Mouse (Mus musculus) left cerebral cortex, postnatal 4 days (tissue): Measurements from ENCODE around the gene Vmn1r79. TPM values are rescaled to one million over a fixed set of nuclear protein-coding genes. Genes with fewer than 3 reads are reported as not detected.
"Not testable (repeated sequence)": the region's sequence is repeated elsewhere in the genome, so short reads cannot be mapped to it uniquely, and the experiment has no call there.

Experiments used
- DNase-seq: peaks from one replicate; pipeline ENCODE4 v3.0.0-alpha.2; 2022
- intact Hi-C: fragments of 180-260 bp; cut with DNase I; formaldehyde crosslinking; loops from one replicate; pipeline ENCODE4 v1.15.1; 2025
- total RNA-seq, 2 experiments: library from RNA; stranded (reverse); gene quantifications; 2 replicates each; pipeline ENCODE4 v1.2.3; 2021

The Vmn1r79 gene
- total RNA-seq, result not detected

DNA sequence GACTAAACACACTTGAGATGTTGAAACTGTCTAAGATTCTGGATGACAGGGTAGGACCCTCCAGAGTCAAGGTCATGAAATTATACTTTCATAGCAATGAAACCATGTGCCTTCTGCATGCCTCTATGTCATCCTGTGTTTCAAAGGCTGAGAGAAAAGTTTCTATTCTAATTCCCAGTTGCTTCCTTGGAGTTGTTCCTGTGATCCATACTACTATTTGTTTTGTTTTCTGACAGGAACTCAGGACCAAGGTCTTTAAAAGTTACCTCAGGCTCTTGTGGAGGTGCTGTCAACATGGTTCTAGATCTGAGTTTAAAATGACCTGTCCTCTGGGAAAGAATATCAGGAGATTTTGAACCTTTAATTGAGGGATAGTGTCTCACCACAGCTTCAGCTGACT lies at the start of gene Vmn1r79:
Gene Vmn1r79, plus strand, starts transcription at position 301 of the 400 bp plus-strand sequence.
- intact Hi-C loops, DNase-seq: not testable (repeated sequence)

DNA sequence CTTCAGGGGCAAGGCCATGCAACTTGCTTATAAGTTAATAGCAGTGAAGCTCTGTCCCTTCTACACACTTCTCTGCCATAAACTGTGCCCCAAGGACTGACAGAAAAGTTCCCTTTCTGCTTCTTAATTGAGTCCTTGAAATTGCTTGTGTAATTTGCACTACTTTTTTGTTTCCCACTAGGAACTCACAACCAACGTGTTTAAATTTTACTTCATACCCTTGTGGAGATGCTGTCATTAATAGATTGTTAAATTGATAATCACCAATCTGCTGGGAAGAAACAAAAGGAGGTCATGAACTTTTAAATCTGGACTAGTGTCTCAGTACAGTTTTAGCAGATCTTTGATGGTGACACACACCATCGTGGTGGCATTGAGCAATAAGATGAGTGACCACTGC lies 21.1 kb upstream of the Vmn1r79 start, which contains the start of gene Vmn1r78:
Gene Vmn1r78, plus strand, starts transcription at position 301 of the 400 bp plus-strand sequence.
- DNase-seq, result no peak
- intact Hi-C loops, result no loop called here

DNA sequence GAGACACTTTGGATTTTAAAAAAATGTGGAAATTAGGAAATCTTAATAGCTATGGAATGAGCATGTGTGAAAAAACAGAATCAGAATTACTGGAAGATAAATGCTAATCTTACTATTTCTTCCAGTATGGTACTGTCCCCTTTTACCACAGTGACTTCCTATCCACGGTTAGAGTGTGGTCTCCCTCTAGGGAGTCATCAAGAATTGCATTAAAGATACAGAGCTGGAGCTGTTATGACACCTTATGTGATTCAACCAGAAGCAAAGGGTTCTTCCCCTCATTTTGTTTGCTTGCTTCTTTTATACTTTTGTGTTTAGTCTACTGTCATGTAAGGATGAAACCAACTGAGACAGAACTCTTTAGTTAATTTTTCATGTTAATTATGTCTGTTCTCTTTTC lies 14.6 kb upstream of the Vmn1r79 start:
- intact Hi-C loops, DNase-seq: not testable (repeated sequence)

DNA sequence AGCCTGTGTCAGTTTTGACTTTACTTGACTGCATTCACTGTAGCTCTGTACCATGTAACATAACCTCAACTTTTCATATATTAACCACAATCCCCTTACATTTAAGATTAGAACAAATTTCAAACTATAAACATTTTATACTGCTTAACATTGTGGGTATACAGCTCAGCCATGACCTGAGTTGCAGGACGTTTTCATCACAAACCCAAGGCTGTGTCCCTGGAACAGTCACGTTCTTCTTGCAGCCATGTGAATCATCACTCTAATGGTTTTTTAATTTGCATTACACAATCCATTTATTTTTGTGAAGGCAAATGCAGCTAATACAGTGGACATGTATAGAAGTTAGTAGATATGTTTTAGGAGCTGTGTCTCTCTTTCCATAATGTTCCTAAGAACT lies 1.8 kb downstream of the Vmn1r79 start:
- DNase-seq, intact Hi-C loops: not testable (repeated sequence)

DNA sequence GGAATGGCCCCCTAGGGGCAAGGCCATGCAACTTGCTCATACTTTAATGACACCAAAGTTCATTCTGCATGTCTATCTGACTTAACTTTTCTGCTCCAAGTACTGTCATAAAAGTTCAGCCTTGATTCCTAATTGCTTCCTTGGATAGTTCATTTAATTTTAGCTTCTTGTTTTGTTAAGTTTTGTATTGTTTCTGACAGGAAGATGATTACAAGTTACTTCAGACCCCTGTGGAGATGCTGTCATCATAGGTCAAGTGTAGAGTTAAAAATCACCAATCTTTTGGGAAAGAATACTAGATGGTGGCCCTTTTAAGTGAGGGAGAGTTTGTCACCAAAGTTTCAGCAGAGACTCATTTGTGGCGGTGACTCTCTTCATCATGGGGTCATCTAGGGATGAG lies 17.9 kb downstream of the Vmn1r79 start, which contains the start of gene Vmn1r80:
Gene Vmn1r80, plus strand, starts transcription at position 301 of the 400 bp plus-strand sequence.
- intact Hi-C loops, result no loop called here
- no peak for DNase-seq

DNA sequence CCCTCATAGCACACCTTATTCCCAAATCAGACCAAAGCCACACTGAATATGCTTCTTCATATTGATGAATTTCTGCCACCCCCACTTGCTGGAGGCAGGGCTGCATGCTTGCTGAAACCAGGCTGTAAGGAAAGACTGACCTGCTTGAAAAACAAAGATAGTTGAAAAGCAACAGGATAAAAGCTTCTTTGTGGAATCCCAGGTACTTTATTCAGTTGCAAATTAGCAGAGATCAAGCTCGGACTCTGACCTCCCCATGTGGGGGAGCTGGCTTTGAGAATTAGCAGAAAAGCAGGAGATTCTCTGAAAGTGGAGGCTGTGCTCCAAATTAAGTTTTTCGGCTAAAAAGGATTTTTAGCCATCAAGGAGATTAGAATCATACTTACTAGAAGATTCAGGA lies 33.1 kb downstream of the Vmn1r79 start:
- DNase-seq, result no peak
- intact Hi-C loops, result no loop called here

Other genes starting within 250 kb of the Vmn1r79 start
- gene Vmn1r76, start 233.1 kb upstream of the Vmn1r79 start, total RNA-seq, result not detected
- not detected for gene Vmn1r77, start 134.5 kb upstream of the Vmn1r79 start, total RNA-seq
- gene Vmn1r78, start 21.0 kb upstream of the Vmn1r79 start, total RNA-seq, result not detected
- not detected for gene Vmn1r80, start 18.0 kb downstream of the Vmn1r79 start, total RNA-seq
- gene Vmn1r81, start 97.0 kb downstream of the Vmn1r79 start, total RNA-seq, result under 1 TPM in 1 of 2 experiments, not detected in 1; 0.02 TPM
- not detected for gene Vmn1r82, start 129.2 kb downstream of the Vmn1r79 start, total RNA-seq
- gene Vmn1r83, start 158.2 kb downstream of the Vmn1r79 start, total RNA-seq, result not detected
- not detected for gene Vmn1r84, start 198.0 kb downstream of the Vmn1r79 start, total RNA-seq